Mouse (Mus musculus): Measurements from ENCODE around the gene Asap3. TPM values are rescaled to one million over a fixed set of nuclear protein-coding genes. Genes with fewer than 3 reads are reported as not detected.

Gene Asap3
- total RNA-seq, 1 experiment = 4.7 TPM

GRCm38 (mm10) chr4:136189912-136190311, 16.3 kb upstream of the Asap3 start:
- in situ Hi-C loops (cut with MboI; ENCODE audit: low sequenced_read_pairs in 2 of 2, unreplicated experiment in 2 of 2) = no loop called here
- Histone ChIP-seq H3K4me3 (ENCODE audit: insufficient read depth in 1 of 2, low read depth in 1 of 2, low read length in 2 of 2, poor library complexity in 1 of 2, severe bottlenecking in 1 of 2) (no peak overlapping the region), H3K9ac (ENCODE audit: insufficient read depth, low read depth, low read length, poor library complexity, severe bottlenecking) (no peak overlapping the region), H3K27ac (ENCODE audit: insufficient read depth, low read depth, low read length, poor library complexity, severe bottlenecking) (no peak overlapping the region), H3K4me1 (ENCODE audit: control insufficient read depth in 2 of 2, insufficient read depth in 2 of 2, low read length in 2 of 2, poor library complexity in 1 of 2) (peaks cover 5 to 19% of the 10 kb centered on the region in 2 experiments), H3K9me3 (ENCODE audit: control insufficient read depth, insufficient read depth, low read depth, low read length) (no peaks in the 10 kb centered on the region), H3K36me3 (ENCODE audit: control insufficient read depth, insufficient read depth, low read length, poor library complexity, severe bottlenecking) (peaks cover 33% of the 10 kb centered on the region; the same call in 1 of the 2 replicates)
- no peak for DNase-seq (ENCODE audit: low read depth, low spot score)
- TF ChIP-seq HCFC1 (IDR thresholded peaks at IDR 0.05; ENCODE audit: borderline replicate concordance, insufficient read depth, low read length) (no peak), ZNF384 (IDR thresholded peaks at IDR 0.05; ENCODE audit: low read depth, low read length) (no peak), MAFK (IDR thresholded peaks at IDR 0.05; ENCODE audit: insufficient read depth, low read depth, low read length) (no peak), CHD2 (IDR thresholded peaks at IDR 0.05; ENCODE audit: low read depth, low read length) (no peak), ZC3H11A (IDR thresholded peaks at IDR 0.05; ENCODE audit: borderline replicate concordance, low read depth, low read length) (no peak)

GRCm38 (mm10) chr4:136193571-136193970, 12.6 kb upstream of the Asap3 start:
- no peak overlapping the region for H3K4me3 ChIP-seq (ENCODE audit: insufficient read depth in 1 of 2, low read depth in 1 of 2, low read length in 2 of 2, poor library complexity in 1 of 2, severe bottlenecking in 1 of 2)
- in situ Hi-C loops (cut with MboI; ENCODE audit: low sequenced_read_pairs in 2 of 2, unreplicated experiment in 2 of 2) = no loop called here
- H3K9ac ChIP-seq (ENCODE audit: insufficient read depth, low read depth, low read length, poor library complexity, severe bottlenecking) = no peak overlapping the region
- H3K9me3 ChIP-seq (ENCODE audit: control insufficient read depth, insufficient read depth, low read depth, low read length) = no peaks in the 10 kb centered on the region
- peaks cover 7 to 22% of the 10 kb centered on the region in 2 experiments for H3K4me1 ChIP-seq (ENCODE audit: control insufficient read depth in 2 of 2, insufficient read depth in 2 of 2, low read length in 2 of 2, poor library complexity in 1 of 2)
- peaks cover 16% of the 10 kb centered on the region; the same call in 1 of the 2 replicates for H3K36me3 ChIP-seq (ENCODE audit: control insufficient read depth, insufficient read depth, low read length, poor library complexity, severe bottlenecking)
- no peak overlapping the region for H3K27ac ChIP-seq (ENCODE audit: insufficient read depth, low read depth, low read length, poor library complexity, severe bottlenecking)
- no peak for DNase-seq (ENCODE audit: low read depth, low spot score)
- no peak for TF ChIP-seq CHD2 (IDR thresholded peaks at IDR 0.05; ENCODE audit: low read depth, low read length)

- no peak overlapping the region for H3K9ac ChIP-seq (ENCODE audit: insufficient read depth, low read depth, low read length, poor library complexity, severe bottlenecking)
- no peaks in the 10 kb centered on the region for H3K9me3 ChIP-seq (ENCODE audit: control insufficient read depth, insufficient read depth, low read depth, low read length)
- H3K4me1 ChIP-seq (ENCODE audit: control insufficient read depth in 2 of 2, insufficient read depth in 2 of 2, low read length in 2 of 2, poor library complexity in 1 of 2) = peaks cover 7 to 23% of the 10 kb centered on the region in 2 experiments
- no peak for DNase-seq (ENCODE audit: low read depth, low spot score)
- H3K36me3 ChIP-seq (ENCODE audit: control insufficient read depth, insufficient read depth, low read length, poor library complexity, severe bottlenecking) = peaks cover 12% of the 10 kb centered on the region; the same call in 1 of the 2 replicates
- in situ Hi-C loops (cut with MboI; ENCODE audit: low sequenced_read_pairs in 2 of 2, unreplicated experiment in 2 of 2) = no loop called here
- TF ChIP-seq HCFC1 (IDR thresholded peaks at IDR 0.05; ENCODE audit: borderline replicate concordance, insufficient read depth, low read length) = no peak
- no peak for TF ChIP-seq ZNF384 (IDR thresholded peaks at IDR 0.05; ENCODE audit: low read depth, low read length)
- TF ChIP-seq ZC3H11A (IDR thresholded peaks at IDR 0.05; ENCODE audit: borderline replicate concordance, low read depth, low read length) = no peak
- TF ChIP-seq MAFK (IDR thresholded peaks at IDR 0.05; ENCODE audit: insufficient read depth, low read depth, low read length) = no peak
- TF ChIP-seq CHD2 (IDR thresholded peaks at IDR 0.05; ENCODE audit: low read depth, low read length) = no peak
- no peak overlapping the region for H3K4me3 ChIP-seq (ENCODE audit: insufficient read depth in 1 of 2, low read depth in 1 of 2, low read length in 2 of 2, poor library complexity in 1 of 2, severe bottlenecking in 1 of 2)
- H3K27ac ChIP-seq (ENCODE audit: insufficient read depth, low read depth, low read length, poor library complexity, severe bottlenecking) = no peak overlapping the region
These were observed 11.1 kb upstream of the Asap3 start for GRCm38 (mm10) chr4:136195029-136195428.

- no peak for DNase-seq (ENCODE audit: low read depth, low spot score)
- Histone ChIP-seq H3K36me3 (ENCODE audit: control insufficient read depth, insufficient read depth, low read length, poor library complexity, severe bottlenecking) (peaks cover 11% of the 10 kb centered on the region; the same call in 1 of the 2 replicates), H3K9ac (ENCODE audit: insufficient read depth, low read depth, low read length, poor library complexity, severe bottlenecking) (no peak overlapping the region), H3K9me3 (ENCODE audit: control insufficient read depth, insufficient read depth, low read depth, low read length) (no peaks in the 10 kb centered on the region), H3K4me3 (ENCODE audit: insufficient read depth in 1 of 2, low read depth in 1 of 2, low read length in 2 of 2, poor library complexity in 1 of 2, severe bottlenecking in 1 of 2) (no peak overlapping the region), H3K4me1 (ENCODE audit: control insufficient read depth in 2 of 2, insufficient read depth in 2 of 2, low read length in 2 of 2, poor library complexity in 1 of 2) (peaks cover 7 to 24% of the 10 kb centered on the region in 2 experiments), H3K27ac (ENCODE audit: insufficient read depth, low read depth, low read length, poor library complexity, severe bottlenecking) (no peak overlapping the region)
- in situ Hi-C loops (cut with MboI; ENCODE audit: low sequenced_read_pairs in 2 of 2, unreplicated experiment in 2 of 2) = no loop called here
- TF ChIP-seq CHD2 (IDR thresholded peaks at IDR 0.05; ENCODE audit: low read depth, low read length) = no peak
These were observed 10.5 kb upstream of the Asap3 start for GRCm38 (mm10) chr4:136195629-136196028.

GRCm38 (mm10) chr4:136196201-136196600, 10.0 kb upstream of the Asap3 start:
- no peak overlapping the region for H3K9ac ChIP-seq (ENCODE audit: insufficient read depth, low read depth, low read length, poor library complexity, severe bottlenecking)
- peaks cover 7 to 24% of the 10 kb centered on the region in 2 experiments for H3K4me1 ChIP-seq (ENCODE audit: control insufficient read depth in 2 of 2, insufficient read depth in 2 of 2, low read length in 2 of 2, poor library complexity in 1 of 2)
- no peaks in the 10 kb centered on the region for H3K9me3 ChIP-seq (ENCODE audit: control insufficient read depth, insufficient read depth, low read depth, low read length)
- TF ChIP-seq HCFC1 (IDR thresholded peaks at IDR 0.05; ENCODE audit: borderline replicate concordance, insufficient read depth, low read length) (no peak), MAFK (IDR thresholded peaks at IDR 0.05; ENCODE audit: insufficient read depth, low read depth, low read length) (no peak), ZNF384 (IDR thresholded peaks at IDR 0.05; ENCODE audit: low read depth, low read length) (no peak), CHD2 (IDR thresholded peaks at IDR 0.05; ENCODE audit: low read depth, low read length) (no peak), ZC3H11A (IDR thresholded peaks at IDR 0.05; ENCODE audit: borderline replicate concordance, low read depth, low read length) (no peak)
- no peak overlapping the region for H3K27ac ChIP-seq (ENCODE audit: insufficient read depth, low read depth, low read length, poor library complexity, severe bottlenecking)
- H3K4me3 ChIP-seq (ENCODE audit: insufficient read depth in 1 of 2, low read depth in 1 of 2, low read length in 2 of 2, poor library complexity in 1 of 2, severe bottlenecking in 1 of 2) = no peak overlapping the region
- in situ Hi-C loops (cut with MboI; ENCODE audit: low sequenced_read_pairs in 2 of 2, unreplicated experiment in 2 of 2) = no loop called here
- H3K36me3 ChIP-seq (ENCODE audit: control insufficient read depth, insufficient read depth, low read length, poor library complexity, severe bottlenecking) = peaks cover 8% of the 10 kb centered on the region; the same call in 1 of the 2 replicates
- no peak for DNase-seq (ENCODE audit: low read depth, low spot score)
